Mouse (Mus musculus) lung, adult 2 months (tissue): ENCODE data around the gene Tcf7l2. TPM values are rescaled to one million over a fixed set of nuclear protein-coding genes. Genes with fewer than 3 reads are reported as not detected.

ENCODE experiments used
- DNase-seq: peaks from one replicate; pipeline ENCODE4 v3.0.0; 2022
- H3K4me1 ChIP-seq: fragments of 200-500 bp; 2 replicates; pipeline ENCODE4 v1.6.1; 2011; ENCODE audit warnings: low read length; ENCODE audit not compliant: control insufficient read depth, insufficient read depth
- H3K4me3 ChIP-seq: fragments of 200-500 bp; replicated peaks from 2 replicates; pipeline ENCODE3; 2011; ENCODE audit warnings: low read depth, mild to moderate bottlenecking, control low read depth, low read length; ENCODE audit errors: extremely low read depth
- CTCF ChIP-seq: fragments of 200-500 bp; IDR thresholded peaks from 2 replicates; pipeline ENCODE4 v1.5.1; 2011; ENCODE audit warnings: mild to moderate bottlenecking, low read length, control low read depth; ENCODE audit not compliant: insufficient read depth
- POLR2A ChIP-seq: fragments of 200-500 bp; IDR thresholded peaks from 2 replicates; pipeline ENCODE4 v1.6.1; 2011; ENCODE audit warnings: low read depth, mild to moderate bottlenecking, control low read depth, low read length, borderline replicate concordance; ENCODE audit errors: extremely low read depth
- WGBS: fragments of 180-500 bp; shearing (Covaris S2); methylation state at CpG from one replicate; pipeline ENCODE4 v1.1.7; 2018; 5-methylcytosine and 5-hydroxymethylcytosine counted together
- polyA plus RNA-seq: library from polyadenylated mRNA; depleted of rRNA; stranded (reverse); fragments of >200 nt; gene quantifications from 2 replicates; pipeline ENCODE4 v1.2.3, GENCODE M21; 2012; rRNA removed

Gene Tcf7l2
- polyA plus RNA-seq: 18.5 and 19.9 TPM in 2 replicates

- H3K4me1 ChIP-seq: peaks cover 5% of the 10 kb centered on the region; the same call in 1 of the 2 replicates
- TF ChIP-seq POLR2A (peak; percentile 41; the same call in 1 of the 2 replicates), CTCF (no peak)
- peak; percentile 80 for DNase-seq
- H3K4me3 ChIP-seq: peak within 1 kb of the TSS; percentile 78
- under 1% methylated on average over 40 of the region's 42 CpGs for WGBS
These were observed at the start of gene Tcf7l2 for GRCm38 (mm10) chr19:55741439-55741928. Gene Tcf7l2, plus strand, starts transcription at chr19:55741820.

GRCm38 (mm10) chr19:55694651-55695050 lies 47.0 kb upstream of the Tcf7l2 start:
- WGBS: 54% methylated on average over 13 of the region's 13 CpGs
- Histone ChIP-seq H3K4me1 (no peaks in the 10 kb centered on the region), H3K4me3 (no peak overlapping the region)
- no peak for DNase-seq
- TF ChIP-seq POLR2A: no peak
- no peak for TF ChIP-seq CTCF

GRCm38 (mm10) chr19:55695418-55695817 lies 46.2 kb upstream of the Tcf7l2 start:
- no peak for TF ChIP-seq CTCF
- TF ChIP-seq POLR2A: no peak
- H3K4me3 ChIP-seq: no peak overlapping the region
- no peak for DNase-seq
- no peaks in the 10 kb centered on the region for H3K4me1 ChIP-seq
- 58% methylated on average over 10 of the region's 10 CpGs for WGBS

- H3K4me3 ChIP-seq: no peak overlapping the region
- H3K4me1 ChIP-seq: no peaks in the 10 kb centered on the region
- TF ChIP-seq CTCF (no peak), POLR2A (no peak)
- no peak for DNase-seq
- 72% methylated on average over 5 of the region's 5 CpGs for WGBS
These were observed 42.7 kb upstream of the Tcf7l2 start for GRCm38 (mm10) chr19:55698892-55699291.

- 25% methylated on average over 6 of the region's 6 CpGs for WGBS
- H3K4me3 ChIP-seq: no peak overlapping the region
- no peaks in the 10 kb centered on the region for H3K4me1 ChIP-seq
- DNase-seq: no peak
- TF ChIP-seq CTCF (no peak), POLR2A (no peak)
These were observed 41.4 kb upstream of the Tcf7l2 start for GRCm38 (mm10) chr19:55700214-55700568.

- Histone ChIP-seq H3K4me1 (no peaks in the 10 kb centered on the region), H3K4me3 (no peak overlapping the region)
- WGBS: 22% methylated on average over 11 of the region's 11 CpGs
- DNase-seq: no peak
- TF ChIP-seq CTCF (no peak), POLR2A (no peak)
These were observed 40.9 kb upstream of the Tcf7l2 start for GRCm38 (mm10) chr19:55700569-55701282.

GRCm38 (mm10) chr19:55701283-55701633 lies 40.4 kb upstream of the Tcf7l2 start:
- no peak for DNase-seq
- no peak for TF ChIP-seq CTCF
- TF ChIP-seq POLR2A: no peak
- Histone ChIP-seq H3K4me1 (no peaks in the 10 kb centered on the region), H3K4me3 (no peak overlapping the region)
- 60% methylated on average over 9 of the region's 9 CpGs for WGBS

- Histone ChIP-seq H3K4me1 (no peaks in the 10 kb centered on the region), H3K4me3 (no peak overlapping the region)
- no peak for DNase-seq
- TF ChIP-seq POLR2A (no peak), CTCF (no peak)
- WGBS: 79% methylated on average over 4 of the region's 4 CpGs
These were observed 39.5 kb upstream of the Tcf7l2 start for GRCm38 (mm10) chr19:55702081-55702480.

GRCm38 (mm10) chr19:55702716-55703115 lies 38.9 kb upstream of the Tcf7l2 start:
- Histone ChIP-seq H3K4me3 (no peak overlapping the region), H3K4me1 (no peaks in the 10 kb centered on the region)
- TF ChIP-seq CTCF (no peak), POLR2A (no peak)
- 79% methylated on average over 8 of the region's 8 CpGs for WGBS
- DNase-seq: no peak

- TF ChIP-seq POLR2A (no peak), CTCF (no peak)
- Histone ChIP-seq H3K4me1 (no peaks in the 10 kb centered on the region), H3K4me3 (no peak overlapping the region)
- 71% methylated on average over 6 of the region's 6 CpGs for WGBS
- DNase-seq: no peak
These were observed 37.5 kb upstream of the Tcf7l2 start for GRCm38 (mm10) chr19:55704071-55704470.

- TF ChIP-seq CTCF (no peak), POLR2A (no peak)
- no peaks in the 10 kb centered on the region for H3K4me1 ChIP-seq
- DNase-seq: no peak
- H3K4me3 ChIP-seq: no peak overlapping the region
- WGBS: 90% methylated on average over 7 of the region's 7 CpGs
These were observed 35.3 kb upstream of the Tcf7l2 start for GRCm38 (mm10) chr19:55706300-55706699.
